8 mouse cellular contexts compared by ENCODE assay signal in genomic region chr7:101998194-101998927, GRCm38 (mm10). TPM values are rescaled to one million over a fixed set of nuclear protein-coding genes. Genes with fewer than 3 reads are reported as not detected.
DNase-seq lines count a peak whose midpoint lies in the region; ATAC-seq lines count a peak whose summit lies in the region.

No protein-coding gene starts in this region.

- ATAC-seq in hindbrain, embryonic 15.5 days (ENCODE audit: low FRiP score, low read depth): peak; percentile 57
- ATAC-seq in megakaryocyte, adult 5-6 weeks (ENCODE audit: poor library complexity, severe bottlenecking): peak; percentile 89

- H3K36me3 ChIP-seq in hindbrain, embryonic 15.5 days: peaks cover 95% of the 10 kb centered on the region

- H3K4me2 ChIP-seq in hindbrain, embryonic 15.5 days: no peak overlapping the region

- WGBS in hindbrain, embryonic 15.5 days: 71% methylated on average over 14 of the region's 14 CpGs

- peak; percentile 88 for DNase-seq in NIH3T3 (ENCODE audit: low read depth)
- peak; percentile 89 for DNase-seq in cerebellum, adult 8-10 months
- peak; percentile 66 to 92 for DNase-seq in frontal cortex, adult 2 months (ENCODE audit: extremely low spot score in 1 of 2, low spot score in 1 of 2)
- peak; percentile 72 for DNase-seq in left cerebral cortex, adult 11 months (ENCODE audit: low spot score)
- DNase-seq in right cerebral cortex, postnatal 10 days (ENCODE audit: low spot score in 2 of 2): peak; percentile 85 to 89
- peak; percentile 59 for DNase-seq in urinary bladder, postnatal 10 days (ENCODE audit: low spot score)

- H3K4me3 ChIP-seq in hindbrain, embryonic 15.5 days: no peak overlapping the region

- H3K4me1 ChIP-seq in hindbrain, embryonic 15.5 days (replicated peaks): 0 out of 2 replicates have a peak, but pooled peaks cover 8% of the 10 kb centered on the region

- no peak overlapping the region for H3K9ac ChIP-seq in hindbrain, embryonic 15.5 days

- peak overlapping the region; percentile 21; the same call in 1 of the 2 replicates for H3K27ac ChIP-seq in hindbrain, embryonic 15.5 days (replicated peaks)

- H3K27me3 ChIP-seq in hindbrain, embryonic 15.5 days: no peaks in the 10 kb centered on the region

- H3K9me3 ChIP-seq in hindbrain, embryonic 15.5 days: no peaks in the 10 kb centered on the region

RNA-seq across cellular contexts. Expression of gene Il18bp, which starts 20.1 kb away (rescaled TPM):
- 14.1 and 14.4 TPM in 2 replicates for polyA plus RNA-seq in frontal cortex, adult 2 months (2012; rRNA removed)
- 4.7 and 5.4 TPM in 2 replicates for polyA plus RNA-seq in hindbrain, embryonic 15.5 days (2015; fragmentation: Nextera tagmentation; extraction: Ambion mirVana)
- total RNA-seq in megakaryocyte, adult 5-6 weeks (2015): 8.8 and 11.1 TPM in 2 replicates
- 4.9 and 5.4 TPM in 2 replicates for total RNA-seq in megakaryocyte, adult 5-6 weeks (2017)
